Mouse (Mus musculus): ENCODE measurements around the gene Fam76b. TPM values are rescaled to one million over a fixed set of nuclear protein-coding genes. Genes with fewer than 3 reads are reported as not detected.
"Not testable (repeated sequence)": the region's sequence is repeated elsewhere in the genome, so short reads cannot be mapped to it uniquely, and the experiment has no call there.

Gene Fam76b
- 22.2 and 23.7 TPM in 2 replicates for polyA plus RNA-seq (2015; fragmentation: Nextera tagmentation; extraction: Ambion mirVana)

GRCm38 (mm10) chr9:13827406-13828086, at the start of gene Fam76b:
Gene Fam76b (plus strand): TSS chr9:13827716.
- H3K36me3 ChIP-seq, result peaks cover 9% of the 10 kb centered on the region; the same call in 1 of the 2 replicates
- WGBS, result under 1% methylated on average over 66 of the region's 67 CpGs
- peaks cover 6% of the 10 kb centered on the region for H3K4me1 ChIP-seq
- peak within 1 kb of the TSS; percentile 74 for H3K4me3 ChIP-seq (replicated peaks)
- ATAC-seq (ENCODE audit: insufficient read depth, low FRiP score, low read depth), result peak; percentile 94
- peak within 1 kb of the TSS; percentile 62 for H3K4me2 ChIP-seq
- peak within 1 kb of the TSS; percentile 90 for H3K9ac ChIP-seq
- peak within 1 kb of the TSS; percentile 98 for H3K27ac ChIP-seq
- no peaks in the 10 kb centered on the region for H3K27me3 ChIP-seq (replicated peaks)
- no peaks in the 10 kb centered on the region for H3K9me3 ChIP-seq

GRCm38 (mm10) chr9:13781985-13782384, 45.5 kb upstream of the Fam76b start:
- H3K4me1 ChIP-seq, result no peaks in the 10 kb centered on the region
- no peak overlapping the region for H3K4me2 ChIP-seq
- no peak overlapping the region for H3K9ac ChIP-seq
- no peak overlapping the region for H3K27ac ChIP-seq
- 84% methylated on average over 1 of the region's 1 CpGs for WGBS
- H3K27me3 ChIP-seq (replicated peaks), result no peaks in the 10 kb centered on the region
- no peak overlapping the region for H3K4me3 ChIP-seq (replicated peaks)
- H3K9me3 ChIP-seq, result no peaks in the 10 kb centered on the region
- H3K36me3 ChIP-seq, result 0 out of 2 replicates have a peak, but pooled peaks cover 5% of the 10 kb centered on the region
- ATAC-seq (ENCODE audit: insufficient read depth, low FRiP score, low read depth), result no peak

- ATAC-seq (ENCODE audit: insufficient read depth, low FRiP score, low read depth); H3K9ac ChIP-seq; H3K4me3 ChIP-seq (replicated peaks); H3K27ac ChIP-seq; H3K4me1 ChIP-seq; H3K9me3 ChIP-seq; H3K27me3 ChIP-seq (replicated peaks); H3K4me2 ChIP-seq: not testable (repeated sequence)
- H3K36me3 ChIP-seq, result peaks cover 11% of the 10 kb centered on the region; the same call in 1 of the 2 replicates
- 93% methylated on average over 8 of the region's 8 CpGs for WGBS
Measured at GRCm38 (mm10) chr9:13790864-13791263, 36.7 kb upstream of the Fam76b start.

GRCm38 (mm10) chr9:13794302-13794701, 33.2 kb upstream of the Fam76b start:
- Histone ChIP-seq H3K36me3 (peaks cover 21% of the 10 kb centered on the region), H3K4me3 (replicated peaks) (no peak overlapping the region), H3K9ac (no peak overlapping the region), H3K9me3 (no peaks in the 10 kb centered on the region), H3K4me2 (no peak overlapping the region), H3K27ac (no peak overlapping the region), H3K27me3 (replicated peaks) (no peaks in the 10 kb centered on the region), H3K4me1 (no peaks in the 10 kb centered on the region)
- no peak for ATAC-seq (ENCODE audit: insufficient read depth, low FRiP score, low read depth)
- WGBS, result 69% methylated on average over 1 of the region's 1 CpGs

- Histone ChIP-seq H3K27me3 (replicated peaks) (no peaks in the 10 kb centered on the region), H3K36me3 (peaks cover 25% of the 10 kb centered on the region), H3K4me1 (no peaks in the 10 kb centered on the region), H3K27ac (no peak overlapping the region), H3K9ac (no peak overlapping the region), H3K9me3 (no peaks in the 10 kb centered on the region), H3K4me2 (no peak overlapping the region), H3K4me3 (replicated peaks) (no peak overlapping the region)
- WGBS, result 90% methylated on average over 2 of the region's 2 CpGs
- ATAC-seq (ENCODE audit: insufficient read depth, low FRiP score, low read depth), result no peak
Measured at GRCm38 (mm10) chr9:13794756-13795155, 32.8 kb upstream of the Fam76b start.

GRCm38 (mm10) chr9:13804480-13804879, 23.0 kb upstream of the Fam76b start:
- 93% methylated on average over 1 of the region's 1 CpGs for WGBS
- no peaks in the 10 kb centered on the region for H3K9me3 ChIP-seq
- no peak overlapping the region for H3K27ac ChIP-seq
- H3K4me2 ChIP-seq, result no peak overlapping the region
- H3K9ac ChIP-seq, result no peak overlapping the region
- no peak overlapping the region for H3K4me3 ChIP-seq (replicated peaks)
- no peaks in the 10 kb centered on the region for H3K27me3 ChIP-seq (replicated peaks)
- H3K36me3 ChIP-seq, result peaks cover 35% of the 10 kb centered on the region; the same call in 1 of the 2 replicates
- no peak for ATAC-seq (ENCODE audit: insufficient read depth, low FRiP score, low read depth)
- no peaks in the 10 kb centered on the region for H3K4me1 ChIP-seq

GRCm38 (mm10) chr9:13806854-13807253, 20.7 kb upstream of the Fam76b start:
- Histone ChIP-seq H3K4me1 (no peaks in the 10 kb centered on the region), H3K4me3 (replicated peaks) (no peak overlapping the region), H3K4me2 (no peak overlapping the region), H3K9ac (no peak overlapping the region), H3K9me3 (no peaks in the 10 kb centered on the region), H3K36me3 (peaks cover 33% of the 10 kb centered on the region), H3K27me3 (replicated peaks) (no peaks in the 10 kb centered on the region), H3K27ac (no peak overlapping the region)
- WGBS, result 94% methylated on average over 7 of the region's 7 CpGs
- no peak for ATAC-seq (ENCODE audit: insufficient read depth, low FRiP score, low read depth)

GRCm38 (mm10) chr9:13807657-13808056, 19.9 kb upstream of the Fam76b start:
- H3K4me1 ChIP-seq, result no peaks in the 10 kb centered on the region
- H3K36me3 ChIP-seq, result peaks cover 41% of the 10 kb centered on the region
- H3K9ac ChIP-seq, result no peak overlapping the region
- 72% methylated on average over 5 of the region's 5 CpGs for WGBS
- no peak overlapping the region for H3K27ac ChIP-seq
- H3K9me3 ChIP-seq, result no peaks in the 10 kb centered on the region
- no peak overlapping the region for H3K4me3 ChIP-seq (replicated peaks)
- no peak for ATAC-seq (ENCODE audit: insufficient read depth, low FRiP score, low read depth)
- no peaks in the 10 kb centered on the region for H3K27me3 ChIP-seq (replicated peaks)
- H3K4me2 ChIP-seq, result no peak overlapping the region

- Histone ChIP-seq H3K36me3 (peaks cover 38% of the 10 kb centered on the region), H3K4me1 (no peaks in the 10 kb centered on the region)
- no peak for ATAC-seq (ENCODE audit: insufficient read depth, low FRiP score, low read depth)
Measured at GRCm38 (mm10) chr9:13809937-13810336, 17.6 kb upstream of the Fam76b start.

GRCm38 (mm10) chr9:13818369-13818768, 9.1 kb upstream of the Fam76b start:
- Histone ChIP-seq H3K4me1 (no peaks in the 10 kb centered on the region), H3K9ac (no peak overlapping the region), H3K27me3 (replicated peaks) (no peaks in the 10 kb centered on the region), H3K27ac (no peak overlapping the region), H3K9me3 (no peaks in the 10 kb centered on the region), H3K4me3 (replicated peaks) (no peak overlapping the region), H3K4me2 (no peak overlapping the region), H3K36me3 (peaks cover 37% of the 10 kb centered on the region)
- WGBS, result 93% methylated on average over 9 of the region's 9 CpGs
- no peak for ATAC-seq (ENCODE audit: insufficient read depth, low FRiP score, low read depth)

More at GRCm38 (mm10) chr9:13809937-13810336, 17.6 kb upstream of the Fam76b start:
- Histone ChIP-seq H3K4me3 (replicated peaks) (no peak overlapping the region), H3K9me3 (no peaks in the 10 kb centered on the region), H3K27ac (no peak overlapping the region), H3K27me3 (replicated peaks) (no peaks in the 10 kb centered on the region), H3K4me2 (no peak overlapping the region), H3K9ac (no peak overlapping the region)

- peaks cover 6% of the 10 kb centered on the region for H3K4me1 ChIP-seq
- no peak overlapping the region for H3K4me3 ChIP-seq (replicated peaks)
- H3K4me2 ChIP-seq, result no peak overlapping the region
- 91% methylated on average over 3 of the region's 3 CpGs for WGBS
- no peak overlapping the region for H3K9ac ChIP-seq
- H3K36me3 ChIP-seq, result peaks cover 28% of the 10 kb centered on the region
- no peaks in the 10 kb centered on the region for H3K27me3 ChIP-seq (replicated peaks)
- no peak overlapping the region for H3K27ac ChIP-seq
- no peaks in the 10 kb centered on the region for H3K9me3 ChIP-seq
- ATAC-seq (ENCODE audit: insufficient read depth, low FRiP score, low read depth), result no peak
Measured at GRCm38 (mm10) chr9:13820774-13821173, 6.7 kb upstream of the Fam76b start.

GRCm38 (mm10) chr9:13825896-13826295, 1.6 kb upstream of the Fam76b start:
- no peak for ATAC-seq (ENCODE audit: insufficient read depth, low FRiP score, low read depth)
- H3K36me3 ChIP-seq, result peaks cover 4% of the 10 kb centered on the region
- H3K27me3 ChIP-seq (replicated peaks), result no peaks in the 10 kb centered on the region
- H3K9me3 ChIP-seq, result no peaks in the 10 kb centered on the region
- H3K9ac ChIP-seq, result peak overlapping the region; percentile 90; the same call in 1 of the 2 replicates
- H3K4me3 ChIP-seq (replicated peaks), result peak overlapping the region; percentile 74
- peak overlapping the region; percentile 98 for H3K27ac ChIP-seq
- 2% methylated on average over 8 of the region's 8 CpGs for WGBS
- peaks cover 6% of the 10 kb centered on the region for H3K4me1 ChIP-seq
- peak overlapping the region; percentile 62 for H3K4me2 ChIP-seq
